Mouse (Mus musculus) left cerebral cortex, adult 2 months (tissue): ENCODE measurements around the gene Ptprn2. TPM values are rescaled to one million over a fixed set of nuclear protein-coding genes. Genes with fewer than 3 reads are reported as not detected.
"Not testable (repeated sequence)": the region's sequence is repeated elsewhere in the genome, so short reads cannot be mapped to it uniquely, and the experiment has no call there.

Experiments
- DNase-seq, 2 experiments: peaks; one replicate each; pipeline ENCODE4 v3.0.0; 2021 to 2022; ENCODE audit warnings: low spot score in 2 of 2, mixed read lengths in 1 of 2; ENCODE audit errors: extremely low spot score in 1 of 2
- H3K27ac ChIP-seq: fragments of 200-600 bp; 2 replicates; pipeline ENCODE4 v1.8.1; 2022
- H3K4me3 ChIP-seq: fragments of 200-600 bp; 2 replicates; pipeline ENCODE4 v1.8.1; 2022
- CTCF ChIP-seq: fragments of 200-600 bp; IDR thresholded peaks from 2 replicates; pipeline ENCODE4 v1.8.1; 2022; ENCODE audit warnings: antibody characterized with exemption, mild to moderate bottlenecking, moderate library complexity
- intact Hi-C: fragments of 180-260 bp; cut with DNase I; formaldehyde crosslinking; loops from one replicate; pipeline ENCODE4 v1.15.1; 2025
- total RNA-seq, 2 experiments: library from RNA; stranded (reverse); gene quantifications; 2 replicates each; pipeline ENCODE4 v1.2.3; 2021

Ptprn2 gene
- total RNA-seq, 2 experiments from 2014 or later: 339 to 346 TPM

DNA sequence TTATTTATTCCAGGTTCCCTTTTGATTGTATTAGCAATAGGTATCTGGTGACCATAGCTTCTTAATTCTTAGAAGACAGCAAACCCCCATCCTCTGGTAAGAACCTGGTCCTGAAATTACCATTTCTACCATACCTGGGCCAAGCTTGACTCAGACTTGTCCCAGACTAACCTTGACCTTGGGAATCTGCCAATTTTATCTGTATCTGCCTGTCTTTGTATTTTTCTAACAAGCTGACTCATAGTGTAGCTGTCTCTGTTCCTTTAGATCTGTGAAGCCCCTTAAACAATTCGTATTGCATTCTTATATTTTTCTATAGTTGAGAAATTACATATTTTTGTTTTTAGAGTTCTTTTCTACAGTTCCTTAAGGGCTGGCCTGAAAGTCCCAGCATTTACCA lies 6.7 kb upstream of the Ptprn2 start:
- no peak for TF ChIP-seq CTCF
- intact Hi-C loops: no loop called here
- Histone ChIP-seq H3K4me3 (no peak overlapping the region), H3K27ac (no peak overlapping the region)
- no peak for DNase-seq

DNA sequence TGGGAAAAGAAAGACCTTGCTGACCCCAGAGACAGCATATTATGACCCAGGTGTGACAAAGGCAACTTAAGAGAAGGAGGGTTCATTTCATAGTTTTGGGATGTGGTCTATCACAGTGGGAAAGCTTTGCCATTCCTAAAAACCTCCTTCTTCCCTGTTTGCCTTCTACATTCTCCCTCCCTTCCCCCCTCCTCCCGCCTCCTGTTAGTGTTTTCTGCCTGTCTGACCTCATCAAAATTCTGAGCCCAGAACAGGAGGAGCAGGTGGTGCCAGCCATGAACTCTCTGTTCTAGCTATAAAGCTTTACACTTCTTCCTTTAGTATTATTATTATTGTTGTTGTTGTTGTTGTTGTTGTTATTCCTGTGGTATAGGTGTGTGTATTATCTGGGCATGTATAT lies 3.6 kb upstream of the Ptprn2 start:
- intact Hi-C loops: no loop called here
- no peak for DNase-seq
- Histone ChIP-seq H3K27ac (no peak overlapping the region), H3K4me3 (no peak overlapping the region)
- TF ChIP-seq CTCF: no peak

GRCm38 (mm10) chr12:116483581-116483980 lies 1.9 kb upstream of the Ptprn2 start:
- no peak overlapping the region for H3K27ac ChIP-seq

GRCm38 (mm10) chr12:116484991-116485390 lies 529 bp upstream of the Ptprn2 start:
- Histone ChIP-seq H3K27ac (no peak overlapping the region; the same call in 1 of the 2 replicates), H3K4me3 (peak overlapping the region; percentile 86)
- intact Hi-C loops: loop anchor here (5.0 kb wide), 3 partner anchors 97 to 203 kb away; partner anchors contain the start of gene Esyt2
- no peak for TF ChIP-seq CTCF
- no peak for DNase-seq

More at GRCm38 (mm10) chr12:116483581-116483980, 1.9 kb upstream of the Ptprn2 start:
- intact Hi-C loops: no loop called here
- no peak for TF ChIP-seq CTCF
- DNase-seq: no peak
- H3K4me3 ChIP-seq: no peak overlapping the region

GRCm38 (mm10) chr12:116486404-116486730 lies 847 bp downstream of the Ptprn2 start:
- peak overlapping the region; percentile 92 for H3K27ac ChIP-seq
- peak overlapping the region; percentile 86 for H3K4me3 ChIP-seq
- TF ChIP-seq CTCF: no peak
- no peak for DNase-seq
- intact Hi-C loops: loop anchor here (1.0 to 5.0 kb wide), 4 partner anchors 96 to 204 kb away; partner anchors contain the start of gene Esyt2

GRCm38 (mm10) chr12:116488836-116489235 lies 3.3 kb downstream of the Ptprn2 start:
- intact Hi-C loops: loop anchor here (5.0 kb wide), 3 partner anchors 93 to 207 kb away; partner anchors contain the start of gene Esyt2
- DNase-seq: peak; percentile 36 to 49
- no peak for TF ChIP-seq CTCF
- H3K4me3 ChIP-seq: no peak overlapping the region
- peak overlapping the region; percentile 63 for H3K27ac ChIP-seq

DNA sequence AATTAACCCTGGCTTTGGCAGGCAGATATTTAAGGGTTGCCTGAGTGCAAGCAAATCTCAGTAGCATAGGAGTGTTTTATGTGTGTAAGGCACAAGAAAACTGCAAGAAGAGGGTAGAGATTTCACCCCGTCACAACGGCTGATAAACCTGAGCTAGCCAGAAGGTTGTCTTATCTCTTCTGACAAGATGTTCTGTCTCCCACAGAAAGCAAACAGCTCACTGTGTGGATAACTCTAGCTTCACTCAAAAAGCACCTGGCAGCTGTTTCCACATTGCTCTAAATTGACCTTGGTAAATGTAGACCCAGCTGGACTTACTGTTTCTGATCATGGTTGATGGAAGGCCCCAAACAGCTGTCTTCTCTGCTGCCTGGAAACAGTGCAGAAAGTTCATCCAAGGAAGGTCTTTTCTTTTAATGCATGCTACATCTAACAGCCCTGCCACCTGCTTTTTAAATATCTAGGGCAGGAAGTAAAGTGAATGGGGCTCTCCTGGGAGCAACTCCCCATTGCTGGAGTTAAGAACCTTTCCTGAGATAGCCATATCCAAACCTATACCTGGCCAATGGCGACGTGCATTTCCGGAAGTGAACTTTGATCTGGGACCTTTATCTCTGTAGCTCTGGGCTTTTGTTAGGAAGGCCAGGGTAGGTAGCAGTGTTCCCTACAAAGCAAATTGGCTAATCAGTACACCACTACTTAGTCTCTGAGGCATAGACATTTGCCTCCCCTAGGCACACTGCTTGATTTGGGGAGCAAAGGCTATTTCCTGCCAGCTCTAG lies 5.2 kb downstream of the Ptprn2 start:
- no peak for TF ChIP-seq CTCF
- no peak overlapping the region for H3K4me3 ChIP-seq
- intact Hi-C loops: no loop called here
- H3K27ac ChIP-seq: no peak overlapping the region
- no peak for DNase-seq

- Histone ChIP-seq H3K4me3 (no peak overlapping the region), H3K27ac (no peak overlapping the region)
- TF ChIP-seq CTCF: no peak
- intact Hi-C loops: no loop called here
- DNase-seq: no peak
These were observed 13.1 kb downstream of the Ptprn2 start for GRCm38 (mm10) chr12:116498666-116499065.

- intact Hi-C loops: no loop called here
- H3K4me3 ChIP-seq: no peak overlapping the region
- TF ChIP-seq CTCF: no peak
- H3K27ac ChIP-seq: no peak overlapping the region
- no peak for DNase-seq
These were observed 15.1 kb downstream of the Ptprn2 start for GRCm38 (mm10) chr12:116500652-116501051.

- Histone ChIP-seq H3K27ac (no peak overlapping the region), H3K4me3 (no peak overlapping the region)
- TF ChIP-seq CTCF: no peak
- intact Hi-C loops: no loop called here
- DNase-seq: no peak
These were observed 27.0 kb downstream of the Ptprn2 start for GRCm38 (mm10) chr12:116512482-116512881.

- H3K27ac ChIP-seq, intact Hi-C loops, DNase-seq, H3K4me3 ChIP-seq: not testable (repeated sequence)
These were observed 28.3 kb downstream of the Ptprn2 start for GRCm38 (mm10) chr12:116513788-116514187.

- DNase-seq: no peak
- H3K4me3 ChIP-seq: no peak overlapping the region
- H3K27ac ChIP-seq: peak overlapping the region; percentile 48; the same call in 1 of the 2 replicates
- TF ChIP-seq CTCF: no peak
- intact Hi-C loops: no loop called here
These were observed 30.3 kb downstream of the Ptprn2 start for GRCm38 (mm10) chr12:116515824-116516223.

DNA sequence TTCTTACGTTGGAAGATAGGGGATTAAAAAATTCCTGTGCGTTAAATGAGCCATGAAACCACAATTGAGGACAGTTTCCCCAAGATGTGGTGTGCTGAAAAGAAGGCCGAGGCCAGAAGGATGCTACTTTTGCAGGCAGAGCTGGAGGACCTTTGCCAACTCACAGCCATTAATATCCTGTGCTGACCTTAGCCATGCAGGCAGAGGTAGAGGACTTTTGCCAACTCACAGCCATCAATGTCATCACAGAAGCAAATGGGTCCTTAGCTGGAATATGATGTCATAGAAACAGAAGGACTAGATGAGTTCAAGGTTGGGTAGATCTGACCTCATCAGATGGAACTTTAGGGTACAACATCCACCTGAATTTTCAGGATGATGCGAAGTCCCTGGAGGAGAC lies 43.3 kb downstream of the Ptprn2 start:
- intact Hi-C loops: no loop called here
- no peak for DNase-seq
- Histone ChIP-seq H3K27ac (no peak overlapping the region), H3K4me3 (no peak overlapping the region)
- TF ChIP-seq CTCF: no peak
